ENCODE assay signal across 19 mouse cellular contexts in genomic region chr10:111167444-111167843, GRCm38 (mm10). TPM values are rescaled to one million over a fixed set of nuclear protein-coding genes. Genes with fewer than 3 reads are reported as not detected.
A peak's percentile ranks its signal among the peaks of the same experiment; 100 is the strongest.
DNase-seq lines count a peak whose midpoint lies in the region; ATAC-seq and TF ChIP-seq lines count a peak whose summit lies in the region.
"Had no signal": no experiment of that assay in that cellular context is flagged by ENCODE, and none has a peak within 500 bp of the region (broad histone marks: within the 10 kb centered on the region; RNA-seq: fewer than 3 reads in every experiment).

No protein-coding gene starts in this region.

- H3K36me3 ChIP-seq in heart, embryonic 10.5 days, result no peaks in the 10 kb centered on the region
- peaks cover 9% of the 10 kb centered on the region for H3K36me3 ChIP-seq in megakaryocyte, embryonic 14.5 days (replicated peaks; ENCODE audit: low read length)
- H3K36me3 ChIP-seq in liver, postnatal 0 days (replicated peaks; ENCODE audit: insufficient read depth, low read length), result no peaks in the 10 kb centered on the region
- H3K36me3 ChIP-seq in forebrain, embryonic 10.5 days (replicated peaks), result no peaks in the 10 kb centered on the region
- H3K36me3 ChIP-seq: embryonic facial prominence, embryonic 12.5 days; limb, embryonic 15.5 days; midbrain, embryonic 12.5 days; neural tube, embryonic 13.5 days had no signal

- intact Hi-C loops in heart, postnatal 10 days (cut with DNase I), result no loop called here

- H3K9ac ChIP-seq in liver, postnatal 0 days (replicated peaks), result 0 out of 2 replicates have a peak overlapping the region, but pooled peaks have one; percentile 27
- H3K9ac ChIP-seq: embryonic facial prominence, embryonic 12.5 days; limb, embryonic 15.5 days; midbrain, embryonic 12.5 days; neural tube, embryonic 13.5 days had no signal

- WGBS in heart, embryonic 10.5 days, result 88% methylated on average over 4 of the region's 4 CpGs
- WGBS in liver, postnatal 0 days (ENCODE audit: insufficient replicate concordance), result 50% methylated on average over 4 of the region's 4 CpGs
- WGBS in forebrain, embryonic 10.5 days, result 91% methylated on average over 4 of the region's 4 CpGs

- H3K27ac ChIP-seq in heart, embryonic 10.5 days, result peak overlapping the region; percentile 70; the same call in 1 of the 2 replicates
- peak overlapping the region; percentile 81 for H3K27ac ChIP-seq in liver, postnatal 0 days (ENCODE audit: low read depth)
- H3K27ac ChIP-seq in forebrain, embryonic 10.5 days, result no peak overlapping the region
- H3K27ac ChIP-seq: embryonic facial prominence, embryonic 12.5 days; limb, embryonic 15.5 days; midbrain, embryonic 12.5 days; neural tube, embryonic 13.5 days; stomach, postnatal 0 days had no signal

- no peaks in the 10 kb centered on the region for H3K27me3 ChIP-seq in heart, embryonic 10.5 days (ENCODE audit: insufficient read depth, poor library complexity, severe bottlenecking)
- no peaks in the 10 kb centered on the region for H3K27me3 ChIP-seq in megakaryocyte, embryonic 14.5 days (replicated peaks)
- no peaks in the 10 kb centered on the region for H3K27me3 ChIP-seq in liver, postnatal 0 days (ENCODE audit: insufficient read depth, low read length)
- H3K27me3 ChIP-seq in forebrain, embryonic 10.5 days (ENCODE audit: poor library complexity, severe bottlenecking), result no peaks in the 10 kb centered on the region
- H3K27me3 ChIP-seq: embryonic facial prominence, embryonic 12.5 days; limb, embryonic 15.5 days; midbrain, embryonic 12.5 days; neural tube, embryonic 13.5 days had no signal

- H3K4me1 ChIP-seq in heart, embryonic 10.5 days, result peaks cover 36% of the 10 kb centered on the region
- H3K4me1 ChIP-seq in megakaryocyte, embryonic 14.5 days, result peaks cover 84% of the 10 kb centered on the region
- peaks cover 54% of the 10 kb centered on the region for H3K4me1 ChIP-seq in liver, postnatal 0 days (ENCODE audit: insufficient read depth)
- H3K4me1 ChIP-seq in forebrain, embryonic 10.5 days, result peaks cover 21% of the 10 kb centered on the region

- no peak for TF ChIP-seq EP300 in liver, postnatal 0 days (IDR thresholded peaks at IDR 0.05; ENCODE audit: low read depth)

- H3K4me2 ChIP-seq in liver, postnatal 0 days (ENCODE audit: low read depth, low read length), result peak overlapping the region; percentile 67
- H3K4me2 ChIP-seq: embryonic facial prominence, embryonic 12.5 days; limb, embryonic 15.5 days; midbrain, embryonic 12.5 days had no signal

- no peak overlapping the region; the same call in 1 of the 2 replicates for H3K4me3 ChIP-seq in heart, embryonic 10.5 days
- H3K4me3 ChIP-seq in megakaryocyte, embryonic 14.5 days (replicated peaks), result peak overlapping the region; percentile 70
- H3K4me3 ChIP-seq in liver, postnatal 0 days (ENCODE audit: low read depth, low read length), result peak overlapping the region; percentile 32
- H3K4me3 ChIP-seq in forebrain, embryonic 10.5 days, result no peak overlapping the region
- H3K4me3 ChIP-seq: embryonic facial prominence, embryonic 12.5 days; limb, embryonic 15.5 days had no signal

- no peaks in the 10 kb centered on the region for H3K9me3 ChIP-seq in heart, embryonic 10.5 days
- H3K9me3 ChIP-seq in megakaryocyte, embryonic 14.5 days, result no peaks in the 10 kb centered on the region
- H3K9me3 ChIP-seq in liver, postnatal 0 days (ENCODE audit: low read length), result no peaks in the 10 kb centered on the region
- no peaks in the 10 kb centered on the region for H3K9me3 ChIP-seq in forebrain, embryonic 10.5 days
- H3K9me3 ChIP-seq: embryonic facial prominence, embryonic 12.5 days; limb, embryonic 15.5 days; midbrain, embryonic 12.5 days; neural tube, embryonic 13.5 days had no signal

- no peak for TF ChIP-seq CTCF in liver, postnatal 0 days (IDR thresholded peaks at IDR 0.05; ENCODE audit: low read depth)

- no peak for DNase-seq in heart, embryonic 10.5 days (ENCODE audit: low spot score)
- DNase-seq in heart, postnatal 10 days, result no peak
- DNase-seq in induced T-regulatory cell, adult 2 months (ENCODE audit: low read depth), result peak; percentile 55
- DNase-seq in liver, postnatal 0 days, result peak; percentile 15
- no peak for DNase-seq in forebrain, embryonic 10.5 days (ENCODE audit: extremely low spot score, low spot score)
- DNase-seq in adrenal gland, adult 2 months, result no peak
- DNase-seq: cerebellum, adult 2 months; gastrocnemius, postnatal 10 days; kidney, adult 9 months; lung, postnatal 14 days; right cerebral cortex, postnatal 25 days; thymus, postnatal 25 days had no signal

- ATAC-seq in megakaryocyte, adult 5-6 weeks (ENCODE audit: poor library complexity, severe bottlenecking), result no peak
- ATAC-seq in liver, postnatal 0 days, result no peak

RNA-seq across cellular contexts. Expression of gene Osbpl8, which starts 2.9 kb away (rescaled TPM):
- polyA plus RNA-seq in heart, embryonic 10.5 days (2016; fragmentation: Nextera tagmentation; extraction: Ambion mirVana), result 11.5 and 18.2 TPM in 2 replicates
- 10 to 100 TPM; 82.1 to 88.1 TPM for total RNA-seq in heart, postnatal 10 days (2021)
- 1.1 and 1.3 TPM in 2 replicates for polyA plus RNA-seq in megakaryocyte, embryonic 14.5 days (2012; ENCODE audit: insufficient read depth, low replicate concordance)
- 65.5 and 68.1 TPM in 2 replicates for total RNA-seq in megakaryocyte, adult 5-6 weeks (2015)
- 95.3 and 105 TPM in 2 replicates for total RNA-seq in megakaryocyte, adult 5-6 weeks (2017)
- 5.4 and 5.6 TPM in 2 replicates for polyA plus RNA-seq in liver, postnatal 0 days (2015; fragmentation: Nextera tagmentation; extraction: Ambion mirVana)
- polyA plus RNA-seq in forebrain, embryonic 10.5 days (2016; fragmentation: Nextera tagmentation; extraction: Ambion mirVana), result 7.3 and 8.2 TPM in 2 replicates
- 10 to 100 TPM; 24.8 to 24.9 TPM for total RNA-seq in adrenal gland, adult 2 months (2021)
- polyA plus RNA-seq in adrenal gland, adult 2 months (2012; rRNA removed), result 1.2 and 1.6 TPM in 2 replicates

Comparison
In these comparisons a context has a peak if more than half of its experiments do, and no peak if none do; other contexts are left out.
1. DNase-seq: peak in induced T-regulatory cell, adult 2 months (single experiment) and liver, postnatal 0 days (single experiment); none in heart, embryonic 10.5 days (single experiment), heart, postnatal 10 days (0 of 2), forebrain, embryonic 10.5 days (single experiment) and adrenal gland, adult 2 months (single experiment).
2. H3K4me3 ChIP-seq: peak in megakaryocyte, embryonic 14.5 days (single experiment) and liver, postnatal 0 days (single experiment); none in heart, embryonic 10.5 days (single experiment) and forebrain, embryonic 10.5 days (single experiment).